In genomic region chr13:67072786-67073185, GRCm38 (mm10) we compare ENCODE assay signal across 35 mouse cellular contexts. TPM values are rescaled to one million over a fixed set of nuclear protein-coding genes. Genes with fewer than 3 reads are reported as not detected.
"Had no signal": no experiment of that assay in that cellular context is flagged by ENCODE, and none has a peak within 500 bp of the region (broad histone marks: within the 10 kb centered on the region; RNA-seq: fewer than 3 reads in every experiment).

No protein-coding gene starts in this region.

- H3K4me3 ChIP-seq: heart, embryonic 12.5 days; heart, embryonic 13.5 days; heart, embryonic 15.5 days; hindbrain, embryonic 10.5 days; hindbrain, embryonic 12.5 days; hindbrain, embryonic 13.5 days; hindbrain, embryonic 15.5 days; intestine, embryonic 15.5 days; kidney, embryonic 15.5 days; layer of hippocampus, adult 2 months; left cerebral cortex, adult 2 months had no signal

- H3K4me2 ChIP-seq: heart, embryonic 12.5 days; heart, embryonic 13.5 days; heart, embryonic 15.5 days; hindbrain, embryonic 12.5 days; hindbrain, embryonic 13.5 days; hindbrain, embryonic 14.5 days; hindbrain, embryonic 15.5 days; intestine, embryonic 15.5 days; kidney, embryonic 15.5 days had no signal

- DNase-seq: heart, postnatal 10 days; heart, postnatal 14 days; heart, postnatal 36 days; heart, postnatal 4 days; kidney, adult 11 months; kidney, adult 18-20 months; kidney, adult 2 months; kidney, adult 8-10 months; kidney, adult 9 months; kidney, postnatal 10 days; kidney, postnatal 14 days; kidney, postnatal 25 days; kidney, postnatal 36 days; kidney, postnatal 4 days; layer of hippocampus, adult 9-11 months; layer of hippocampus, postnatal 36 days had no signal

- H3K9ac ChIP-seq: heart, embryonic 12.5 days; heart, embryonic 13.5 days; heart, embryonic 15.5 days; hindbrain, embryonic 12.5 days; hindbrain, embryonic 13.5 days; hindbrain, embryonic 14.5 days; hindbrain, embryonic 15.5 days; intestine, embryonic 15.5 days; kidney, embryonic 15.5 days had no signal

- H3K27me3 ChIP-seq: heart, embryonic 12.5 days; heart, embryonic 13.5 days; heart, embryonic 15.5 days; hindbrain, embryonic 12.5 days; hindbrain, embryonic 13.5 days; hindbrain, embryonic 15.5 days; intestine, embryonic 15.5 days; kidney, embryonic 15.5 days had no signal

- ATAC-seq: hindbrain, embryonic 16.5 days; hindbrain, postnatal 0 days; inflammation-experienced regulatory T-cells, adult 6 months; intestine, embryonic 15.5 days; intestine, embryonic 16.5 days; intestine, postnatal 0 days had no signal

- H3K4me1 ChIP-seq: heart, embryonic 12.5 days; heart, embryonic 13.5 days; heart, embryonic 15.5 days; hindbrain, embryonic 10.5 days; hindbrain, embryonic 12.5 days; hindbrain, embryonic 13.5 days; hindbrain, embryonic 15.5 days; intestine, embryonic 15.5 days; kidney, embryonic 15.5 days had no signal

- H3K27ac ChIP-seq: heart, embryonic 13.5 days; heart, embryonic 15.5 days; hindbrain, embryonic 10.5 days; hindbrain, embryonic 12.5 days; hindbrain, embryonic 13.5 days; hindbrain, embryonic 14.5 days; hindbrain, embryonic 15.5 days; hindbrain, postnatal 0 days; intestine, embryonic 15.5 days; kidney, embryonic 15.5 days; kidney, postnatal 0 days; layer of hippocampus, adult 2 months; left cerebral cortex, adult 2 months had no signal

RNA-seq across cellular contexts. Expression of gene Zfp708, which starts 25.0 kb away (rescaled TPM):
- polyA plus RNA-seq: large intestine, adult 2 months had no signal

RNA-seq across cellular contexts. Expression of gene Rslcan18, which starts 43.3 kb away (rescaled TPM):
- polyA plus RNA-seq: hindbrain, embryonic 10.5 days; hindbrain, embryonic 14.5 days; hindbrain, postnatal 0 days had no signal
